Mouse (Mus musculus) cerebellum, adult 11 months (tissue): ENCODE results near the gene Pcdh15.
A peak's percentile ranks its signal among the peaks of the same experiment; 100 is the strongest.

Experiments used
- DNase-seq: peaks from one replicate; pipeline ENCODE4 v3.0.0; 2022

The Pcdh15 gene

DNA sequence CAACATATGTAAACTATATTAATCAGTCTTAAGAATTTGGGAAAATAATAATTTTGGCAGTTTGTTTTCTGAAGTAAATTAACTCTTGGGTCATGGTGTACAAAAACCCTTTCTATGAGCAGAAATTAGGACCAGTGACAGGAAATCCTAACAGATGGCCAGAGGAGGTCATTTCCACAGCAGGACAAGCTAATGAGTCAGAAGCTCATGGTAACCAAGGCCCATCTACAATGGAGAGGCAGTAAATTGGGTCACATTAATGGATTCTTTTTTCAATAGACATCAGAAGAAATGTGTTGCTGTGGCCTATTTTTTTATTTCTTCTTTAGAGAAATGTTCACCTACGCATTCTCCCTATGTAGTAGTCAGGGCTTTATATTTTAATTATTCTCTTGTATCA, 923.9 kb downstream of the Pcdh15 start:
- DNase-seq = peak; percentile 29

- peak; percentile 1 for DNase-seq
These were observed 953.9 kb downstream of the Pcdh15 start for GRCm38 (mm10) chr10:74053059-74053458.

- DNase-seq = no peak
These were observed 987.5 kb downstream of the Pcdh15 start for GRCm38 (mm10) chr10:74086653-74087052.

GRCm38 (mm10) chr10:74098296-74098695, 999.2 kb downstream of the Pcdh15 start:
- no peak for DNase-seq

GRCm38 (mm10) chr10:74114107-74114506, 1015.0 kb downstream of the Pcdh15 start:
- DNase-seq = no peak

- no peak for DNase-seq
These were observed 1017.7 kb downstream of the Pcdh15 start for GRCm38 (mm10) chr10:74116817-74117216.

DNA sequence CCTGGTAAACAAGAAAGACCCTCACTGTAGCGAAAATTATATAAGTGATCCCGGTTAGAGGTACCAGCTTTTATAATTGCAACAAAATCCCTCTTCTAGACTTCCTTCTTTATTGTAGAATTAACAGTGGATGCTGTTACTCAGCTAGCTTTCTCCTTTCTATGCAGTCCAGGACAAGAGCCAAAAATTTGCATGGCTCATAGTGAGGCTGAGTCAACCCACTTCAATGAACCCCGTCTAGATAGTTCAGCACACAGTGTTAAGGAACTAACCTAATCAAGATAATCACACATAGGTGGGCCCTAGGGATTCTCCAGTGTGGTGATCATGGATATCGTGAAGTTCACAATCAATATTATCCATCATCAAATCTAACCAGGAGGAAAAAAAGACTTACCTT, 1024.3 kb downstream of the Pcdh15 start:
- no peak for DNase-seq

DNA sequence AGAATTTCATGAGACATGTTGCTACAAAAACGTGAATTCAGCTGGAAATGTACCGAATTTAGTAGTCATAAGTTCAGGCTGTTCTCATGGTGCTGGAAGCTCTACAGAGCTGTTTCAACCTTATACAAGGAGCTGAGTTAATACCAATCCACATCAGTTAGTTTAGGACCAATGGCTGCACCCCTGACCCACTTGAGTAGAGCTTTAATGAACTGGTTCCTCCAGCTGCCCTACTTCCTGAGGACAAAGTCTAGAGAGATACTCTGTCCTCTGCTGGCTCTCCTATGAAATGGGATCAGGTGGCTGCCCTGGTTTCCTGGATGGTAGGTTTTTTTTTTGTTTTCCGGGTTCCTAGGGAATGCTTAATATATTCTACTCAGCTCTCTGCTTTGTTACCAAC, 1030.0 kb downstream of the Pcdh15 start:
- DNase-seq = no peak

- DNase-seq = no peak
These were observed 1030.5 kb downstream of the Pcdh15 start for GRCm38 (mm10) chr10:74129665-74130064.

DNA sequence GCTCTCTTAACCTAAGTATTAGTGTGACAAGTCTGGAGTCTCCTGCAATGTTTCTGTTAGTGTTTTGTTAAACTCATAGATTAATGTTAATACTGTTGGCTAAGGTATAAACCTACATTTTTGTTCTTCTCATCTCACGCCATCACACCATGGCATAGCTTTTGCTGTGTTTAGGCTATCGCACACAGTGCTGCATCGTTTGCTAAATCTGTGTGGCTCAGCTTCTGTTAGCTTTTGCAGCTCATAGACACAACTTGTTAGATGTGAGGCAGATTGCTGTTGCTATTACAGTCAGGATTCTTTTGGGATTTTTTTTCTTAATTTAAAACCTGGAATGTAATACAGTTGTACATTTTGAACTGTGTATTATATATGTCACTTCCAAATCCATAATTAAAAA, 1031.7 kb downstream of the Pcdh15 start:
- DNase-seq = no peak

- no peak for DNase-seq
These were observed 1048.8 kb downstream of the Pcdh15 start for GRCm38 (mm10) chr10:74147966-74148365.

DNA sequence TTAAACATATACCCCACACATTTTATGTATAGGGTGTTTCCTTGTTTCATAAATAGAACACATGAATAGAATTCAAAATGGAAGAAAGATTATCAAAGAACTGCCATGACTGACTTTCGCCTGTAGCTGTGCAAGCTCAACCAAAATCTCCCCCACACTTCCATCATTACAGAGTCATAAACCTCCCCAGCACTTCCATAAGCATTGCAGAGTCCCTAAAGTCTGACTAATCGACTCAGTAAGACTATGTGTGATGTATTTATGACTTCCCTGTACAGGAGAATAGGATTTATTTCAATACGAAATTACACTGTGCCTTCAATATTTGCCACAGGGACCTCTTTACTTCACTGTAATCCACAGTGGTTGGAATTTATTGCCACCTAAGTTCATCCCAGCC, 1082.8 kb downstream of the Pcdh15 start:
- no peak for DNase-seq

DNA sequence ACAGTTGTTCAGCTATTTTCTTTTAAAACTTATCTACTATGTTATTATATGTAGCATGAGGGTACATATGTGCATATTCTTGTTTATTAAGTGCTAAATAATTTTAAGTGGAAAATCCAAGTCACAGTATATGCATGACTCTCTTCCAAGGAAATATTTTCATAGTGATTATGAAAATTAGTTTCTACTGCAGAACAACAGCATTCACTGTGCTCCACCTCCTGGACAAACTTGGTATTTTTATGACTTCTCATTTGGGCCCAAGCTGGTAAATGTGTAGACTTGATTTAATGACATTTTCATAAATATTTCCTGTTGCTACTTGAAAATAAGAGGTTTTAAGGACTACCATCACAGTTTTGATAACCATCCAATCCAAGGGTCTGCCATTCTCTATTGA, 1104.5 kb downstream of the Pcdh15 start:
- no peak for DNase-seq

DNA sequence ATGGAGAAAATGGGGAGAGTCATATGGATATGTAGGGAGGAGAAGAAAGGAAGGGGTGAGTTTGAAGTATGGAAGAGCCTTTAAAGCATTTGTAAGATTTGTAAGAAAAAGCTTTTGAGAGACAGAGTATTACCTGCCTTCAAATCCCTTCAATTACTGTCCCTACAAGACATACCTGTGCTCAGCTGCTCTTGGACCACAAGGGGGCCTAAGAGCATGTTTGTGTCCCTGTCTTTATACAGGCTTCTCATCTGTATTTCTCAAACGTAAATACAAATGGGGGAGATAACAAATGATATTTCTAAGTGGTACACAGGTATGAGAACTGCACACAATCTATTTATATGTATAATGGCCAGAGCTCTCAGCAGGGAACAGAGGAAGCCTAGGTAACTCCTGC, 1118.1 kb downstream of the Pcdh15 start:
- no peak for DNase-seq

GRCm38 (mm10) chr10:74220439-74220838, 1121.3 kb downstream of the Pcdh15 start:
- no peak for DNase-seq

- DNase-seq = no peak
These were observed 1158.7 kb downstream of the Pcdh15 start for GRCm38 (mm10) chr10:74257716-74258446.

DNA sequence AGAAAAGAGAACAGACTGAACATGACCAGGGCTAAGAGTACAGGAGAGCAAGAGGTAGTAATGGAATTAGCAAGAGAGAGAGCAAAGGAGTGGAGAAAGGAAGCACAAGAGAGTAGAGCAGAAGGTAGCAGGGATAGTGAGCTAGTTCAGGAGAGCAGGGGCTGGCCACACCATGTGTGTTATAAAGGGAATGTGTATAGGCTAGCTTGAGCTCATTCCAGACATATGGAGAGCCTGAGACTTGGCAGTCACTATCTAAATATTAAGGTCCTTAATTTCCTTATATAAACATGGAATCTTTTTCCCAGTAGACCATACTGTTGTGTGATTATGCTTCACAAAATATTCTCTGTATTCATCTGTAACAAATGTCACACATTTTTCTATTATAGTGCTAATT, 1159.5 kb downstream of the Pcdh15 start:
- no peak for DNase-seq

- no peak for DNase-seq
These were observed 1170.6 kb downstream of the Pcdh15 start for GRCm38 (mm10) chr10:74269637-74270269.

DNA sequence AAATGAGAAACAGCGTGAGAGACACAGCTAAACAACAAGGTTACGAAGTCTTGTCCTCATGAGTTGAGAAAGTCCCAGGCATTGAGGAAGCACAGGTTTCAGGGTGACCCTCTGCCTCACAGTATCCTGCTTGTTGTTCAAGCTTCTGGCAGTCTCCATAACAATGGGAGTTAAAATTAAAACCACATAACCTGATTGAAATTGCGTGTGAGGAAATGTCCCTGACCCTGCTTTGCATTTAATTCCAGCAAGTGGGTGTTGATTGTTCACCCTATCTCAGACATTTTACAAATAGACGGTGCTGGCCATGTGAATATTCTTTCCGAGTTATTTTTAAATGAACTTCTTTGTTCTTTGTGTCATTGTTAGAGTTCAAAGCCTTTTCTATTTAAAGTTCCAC, 1171.8 kb downstream of the Pcdh15 start:
- no peak for DNase-seq

- no peak for DNase-seq
These were observed 1205.0 kb downstream of the Pcdh15 start for GRCm38 (mm10) chr10:74304120-74304519.

DNA sequence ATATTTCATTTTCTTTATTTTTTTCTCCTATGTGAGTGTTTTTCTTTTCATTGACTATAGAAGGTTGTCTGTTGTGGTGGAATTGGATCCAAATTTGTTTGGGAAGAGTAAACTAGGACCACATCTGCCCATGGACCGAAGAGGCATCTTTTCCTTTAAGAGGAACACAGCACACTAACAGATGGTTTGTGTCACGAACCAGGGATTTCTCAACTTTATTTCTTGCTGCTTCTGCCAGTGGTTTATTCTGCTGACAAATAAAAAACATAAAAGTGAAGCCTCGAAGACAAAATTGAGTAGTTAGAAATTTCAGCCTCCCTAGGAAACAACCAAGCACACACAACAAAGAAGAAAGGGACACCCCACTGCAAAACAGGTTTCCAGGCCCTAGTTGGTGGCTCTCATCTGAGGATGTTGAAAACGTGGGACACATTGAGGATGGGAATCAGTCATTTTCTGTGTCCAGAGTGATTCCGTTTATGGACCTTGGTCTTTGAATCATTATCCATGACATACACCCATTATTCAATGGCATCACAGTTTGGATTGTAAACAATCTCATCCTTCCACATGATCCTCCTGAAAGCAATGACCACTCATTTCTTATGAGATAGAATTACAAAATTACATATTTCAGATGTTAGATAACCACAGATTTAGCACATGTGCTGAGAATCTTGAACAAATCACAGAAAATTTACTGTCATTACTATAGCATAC, 1206.5 kb downstream of the Pcdh15 start:
- DNase-seq = no peak

- DNase-seq = no peak
These were observed 1207.9 kb downstream of the Pcdh15 start for GRCm38 (mm10) chr10:74307035-74307434.

GRCm38 (mm10) chr10:74316091-74316490, 1216.9 kb downstream of the Pcdh15 start:
- no peak for DNase-seq

GRCm38 (mm10) chr10:74335412-74335811, 1236.3 kb downstream of the Pcdh15 start:
- DNase-seq = no peak
